Mouse (Mus musculus) forebrain, embryonic 10.5 days (tissue): ENCODE results near the gene 1110032F04Rik. TPM values are rescaled to one million over a fixed set of nuclear protein-coding genes. Genes with fewer than 3 reads are reported as not detected.
A peak's percentile ranks its signal among the peaks of the same experiment; 100 is the strongest.

Experiments
- DNase-seq: peaks from one replicate; pipeline ENCODE4 v3.0.0-alpha.2; 2017; ENCODE audit warnings: low spot score; ENCODE audit errors: extremely low spot score
- H3K27ac ChIP-seq: fragments of 300-500 bp; sonication (generic); 2 replicates; pipeline ENCODE4 v1.5.1; 2016; ENCODE audit warnings: mild to moderate bottlenecking
- H3K27me3 ChIP-seq: fragments of 300-500 bp; sonication (generic); 2 replicates; pipeline ENCODE4 v1.6.1; 2016; ENCODE audit warnings: mild to moderate bottlenecking; ENCODE audit not compliant: poor library complexity, severe bottlenecking
- H3K36me3 ChIP-seq: fragments of 300-500 bp; sonication (generic); replicated peaks from 2 replicates; pipeline ENCODE4 v1.6.1; 2016; ENCODE audit warnings: mild to moderate bottlenecking, moderate library complexity
- H3K4me1 ChIP-seq: fragments of 300-500 bp; sonication (generic); 2 replicates; pipeline ENCODE4 v1.6.1; 2016
- H3K4me3 ChIP-seq: fragments of 300-500 bp; sonication (generic); 2 replicates; pipeline ENCODE4 v1.5.1; 2016; ENCODE audit warnings: mild to moderate bottlenecking, moderate library complexity
- H3K9me3 ChIP-seq: fragments of 300-500 bp; sonication (generic); 2 replicates; pipeline ENCODE4 v1.6.1; 2016; ENCODE audit warnings: mild to moderate bottlenecking, moderate library complexity
- WGBS: fragments of 180-500 bp; shearing (Covaris S2); methylation state at CpG from one replicate; pipeline ENCODE4 v1.1.7; 2016; 5-methylcytosine and 5-hydroxymethylcytosine counted together
- polyA plus RNA-seq: library from polyadenylated mRNA; unstranded; fragments of >200 nt; fragmentation: Nextera tagmentation; extraction: Ambion mirVana; gene quantifications from 2 replicates; pipeline ENCODE4 v1.2.1, GENCODE M21; 2016

1110032F04Rik gene
- polyA plus RNA-seq: 1.1 and 1.3 TPM in 2 replicates

DNA sequence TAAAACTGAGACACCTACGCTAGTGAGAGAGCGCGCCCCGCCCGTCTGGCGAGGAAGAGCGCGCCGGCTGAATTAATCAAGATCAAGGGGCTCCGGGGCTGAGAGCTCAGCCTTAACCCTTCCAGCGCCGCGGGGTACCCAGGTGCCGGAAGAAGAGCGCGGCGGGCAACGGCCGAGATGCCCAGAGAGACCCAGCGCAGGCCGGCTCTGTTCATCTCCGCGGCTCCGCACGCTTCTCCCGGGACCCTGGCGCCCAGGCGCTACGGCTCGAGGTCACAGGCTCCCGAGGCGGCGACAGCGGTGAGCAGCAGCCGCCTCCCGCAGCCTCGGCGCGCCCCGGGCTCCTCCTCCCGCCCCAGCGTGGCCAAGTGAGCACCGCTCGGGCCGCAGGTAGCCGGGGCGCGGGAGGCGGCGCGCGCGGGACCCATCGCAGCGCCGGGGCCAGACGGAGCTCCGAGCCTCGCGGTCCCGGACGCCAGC, at the start of gene 1110032F04Rik:
1110032F04Rik (plus strand) TSS at position 376 of the 480 bp plus-strand sequence.
- peak; percentile 68 for DNase-seq
- H3K27ac ChIP-seq: peak within 1 kb of the TSS; percentile 84
- no peaks in the 10 kb centered on the region for H3K36me3 ChIP-seq
- peak within 1 kb of the TSS; percentile 73 for H3K4me3 ChIP-seq
- WGBS: under 1% methylated on average over 62 of the region's 62 CpGs
- no peaks in the 10 kb centered on the region for H3K9me3 ChIP-seq
- peaks cover 23% of the 10 kb centered on the region for H3K4me1 ChIP-seq
- H3K27me3 ChIP-seq: peaks cover 61% of the 10 kb centered on the region

DNA sequence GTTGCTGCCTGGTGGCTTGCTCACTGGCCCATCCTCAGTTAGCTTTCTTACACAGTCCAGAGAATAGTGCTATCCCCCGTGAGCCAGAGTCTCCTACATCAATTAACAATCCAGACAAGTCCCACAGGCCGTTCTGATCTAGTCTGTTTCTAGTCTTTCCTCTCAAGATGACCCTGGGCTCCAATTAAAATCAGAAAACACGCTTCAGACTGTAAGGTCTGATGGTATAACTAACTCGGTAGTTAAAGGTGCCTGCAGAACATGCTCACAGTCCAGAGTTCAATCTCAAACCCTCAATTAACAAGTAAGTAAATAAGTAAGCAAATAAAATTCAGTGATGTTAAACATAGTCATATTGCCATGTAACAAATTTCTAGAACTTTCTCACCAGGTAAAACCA, 48.0 kb upstream of the 1110032F04Rik start:
- Histone ChIP-seq H3K36me3 (no peaks in the 10 kb centered on the region), H3K27me3 (no peaks in the 10 kb centered on the region), H3K4me1 (0 out of 2 replicates have a peak, but pooled peaks cover 5% of the 10 kb centered on the region), H3K4me3 (no peak overlapping the region), H3K27ac (no peak overlapping the region), H3K9me3 (no peaks in the 10 kb centered on the region)
- no peak for DNase-seq
- WGBS: 81% methylated on average over 4 of the region's 4 CpGs

DNA sequence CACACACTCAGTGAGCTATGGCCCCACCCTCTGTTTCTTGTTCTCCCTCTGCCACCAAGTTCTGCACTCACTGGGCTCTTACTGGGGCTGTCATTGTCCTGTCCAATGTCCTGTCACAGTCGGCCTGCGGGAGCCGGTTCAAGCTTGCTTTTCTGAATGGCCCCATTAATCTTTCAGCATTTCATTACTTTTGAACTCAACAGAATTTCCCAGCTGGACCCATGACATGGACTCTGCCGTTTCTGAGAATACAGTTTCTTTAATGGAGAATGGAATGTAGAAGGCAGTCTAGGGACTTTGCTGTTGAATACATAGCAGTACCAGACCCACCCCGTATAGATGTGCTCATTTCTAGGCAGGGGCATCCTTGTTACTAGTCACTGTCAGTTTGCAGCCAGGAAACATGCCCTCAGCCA, 47.5 kb upstream of the 1110032F04Rik start:
- no peak for DNase-seq
- Histone ChIP-seq H3K27ac (no peak overlapping the region), H3K4me3 (no peak overlapping the region), H3K27me3 (no peaks in the 10 kb centered on the region), H3K9me3 (no peaks in the 10 kb centered on the region), H3K4me1 (0 out of 2 replicates have a peak, but pooled peaks cover 5% of the 10 kb centered on the region), H3K36me3 (no peaks in the 10 kb centered on the region)
- 78% methylated on average over 5 of the region's 5 CpGs for WGBS

DNA sequence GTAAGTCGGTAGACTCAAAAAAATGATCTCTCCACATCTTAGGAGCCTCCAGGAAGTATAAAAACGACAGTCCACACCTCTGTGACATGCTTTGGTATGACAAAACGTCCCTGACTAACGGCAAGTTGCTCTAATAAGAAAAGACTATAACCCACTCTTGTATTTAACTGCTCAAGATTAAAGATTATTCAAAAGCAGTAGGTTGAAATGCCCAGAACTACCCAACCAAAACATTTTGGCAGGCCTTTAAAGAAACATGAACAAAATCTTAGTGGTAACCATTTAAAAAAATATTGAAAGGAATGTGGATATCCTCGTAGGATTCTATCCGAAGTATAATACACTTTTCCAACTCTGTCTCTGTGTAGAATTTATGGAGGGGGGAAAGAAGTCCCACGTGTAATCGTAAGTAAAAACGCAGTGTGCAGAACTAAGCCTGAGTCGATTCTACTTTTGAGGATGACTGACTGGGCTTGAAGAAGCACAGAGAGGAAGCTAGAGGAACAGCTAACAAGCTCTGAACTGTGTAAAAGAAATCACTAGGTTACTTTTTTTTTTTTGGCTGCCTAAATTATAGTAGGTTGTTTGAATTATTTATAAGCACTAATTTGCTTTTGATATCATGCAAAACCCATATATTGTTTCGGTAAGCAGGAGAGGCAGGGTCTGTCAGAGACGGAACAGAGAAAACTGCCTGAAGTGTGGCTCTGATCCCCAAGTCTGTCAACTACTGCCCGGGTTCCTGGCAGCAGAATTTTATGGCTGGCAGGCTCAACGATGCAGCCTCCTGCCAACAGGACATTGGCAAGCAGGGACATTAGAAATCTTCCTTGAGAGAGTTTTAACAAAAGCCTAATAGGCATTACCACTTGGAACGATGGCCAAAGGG, 45.3 kb upstream of the 1110032F04Rik start:
- Histone ChIP-seq H3K9me3 (no peaks in the 10 kb centered on the region), H3K4me1 (0 out of 2 replicates have a peak, but pooled peaks cover 5% of the 10 kb centered on the region), H3K27ac (no peak overlapping the region), H3K36me3 (no peaks in the 10 kb centered on the region), H3K27me3 (no peaks in the 10 kb centered on the region), H3K4me3 (no peak overlapping the region)
- 86% methylated on average over 15 of the region's 15 CpGs for WGBS
- DNase-seq: no peak

DNA sequence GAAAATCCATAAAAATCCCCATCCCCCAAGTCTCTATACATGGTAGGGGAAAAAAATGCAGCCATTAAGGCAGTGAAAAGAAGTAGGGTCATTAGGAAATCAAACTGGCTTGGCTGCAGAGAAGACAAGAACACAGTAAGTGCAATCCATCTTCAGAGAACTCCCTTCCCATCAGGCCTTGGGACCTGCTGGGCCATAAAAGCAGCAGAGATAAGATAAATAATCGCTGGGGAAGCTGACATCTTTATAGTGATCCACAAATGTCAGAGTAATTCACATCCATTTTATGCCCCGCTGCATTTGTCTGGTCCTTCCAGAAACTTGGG, 44.7 kb upstream of the 1110032F04Rik start:
- Histone ChIP-seq H3K9me3 (no peaks in the 10 kb centered on the region), H3K36me3 (no peaks in the 10 kb centered on the region), H3K4me3 (no peak overlapping the region), H3K4me1 (0 out of 2 replicates have a peak, but pooled peaks cover 5% of the 10 kb centered on the region), H3K27me3 (no peaks in the 10 kb centered on the region), H3K27ac (no peak overlapping the region)
- WGBS: 84% methylated on average over 2 of the region's 2 CpGs
- no peak for DNase-seq

GRCm38 (mm10) chr3:68825151-68825550, 44.2 kb upstream of the 1110032F04Rik start:
- Histone ChIP-seq H3K4me1 (0 out of 2 replicates have a peak, but pooled peaks cover 5% of the 10 kb centered on the region), H3K4me3 (no peak overlapping the region), H3K9me3 (no peaks in the 10 kb centered on the region), H3K27ac (no peak overlapping the region), H3K36me3 (no peaks in the 10 kb centered on the region), H3K27me3 (no peaks in the 10 kb centered on the region)
- WGBS: 88% methylated on average over 8 of the region's 8 CpGs
- DNase-seq: no peak

- no peak for DNase-seq
- H3K9me3 ChIP-seq: no peaks in the 10 kb centered on the region
- H3K4me1 ChIP-seq: no peaks in the 10 kb centered on the region
- WGBS: 97% methylated on average over 5 of the region's 5 CpGs
- H3K27me3 ChIP-seq: no peaks in the 10 kb centered on the region
- H3K36me3 ChIP-seq: no peaks in the 10 kb centered on the region
- no peak overlapping the region for H3K4me3 ChIP-seq
- no peak overlapping the region for H3K27ac ChIP-seq
Observed at GRCm38 (mm10) chr3:68827671-68828070, 41.7 kb upstream of the 1110032F04Rik start.

- H3K4me3 ChIP-seq: no peak overlapping the region
- H3K9me3 ChIP-seq: no peaks in the 10 kb centered on the region
- H3K27ac ChIP-seq: no peak overlapping the region
- H3K36me3 ChIP-seq: no peaks in the 10 kb centered on the region
- WGBS: 91% methylated on average over 3 of the region's 3 CpGs
- no peak for DNase-seq
- no peaks in the 10 kb centered on the region for H3K27me3 ChIP-seq
- no peaks in the 10 kb centered on the region for H3K4me1 ChIP-seq
Observed at GRCm38 (mm10) chr3:68829944-68830343, 39.4 kb upstream of the 1110032F04Rik start.

DNA sequence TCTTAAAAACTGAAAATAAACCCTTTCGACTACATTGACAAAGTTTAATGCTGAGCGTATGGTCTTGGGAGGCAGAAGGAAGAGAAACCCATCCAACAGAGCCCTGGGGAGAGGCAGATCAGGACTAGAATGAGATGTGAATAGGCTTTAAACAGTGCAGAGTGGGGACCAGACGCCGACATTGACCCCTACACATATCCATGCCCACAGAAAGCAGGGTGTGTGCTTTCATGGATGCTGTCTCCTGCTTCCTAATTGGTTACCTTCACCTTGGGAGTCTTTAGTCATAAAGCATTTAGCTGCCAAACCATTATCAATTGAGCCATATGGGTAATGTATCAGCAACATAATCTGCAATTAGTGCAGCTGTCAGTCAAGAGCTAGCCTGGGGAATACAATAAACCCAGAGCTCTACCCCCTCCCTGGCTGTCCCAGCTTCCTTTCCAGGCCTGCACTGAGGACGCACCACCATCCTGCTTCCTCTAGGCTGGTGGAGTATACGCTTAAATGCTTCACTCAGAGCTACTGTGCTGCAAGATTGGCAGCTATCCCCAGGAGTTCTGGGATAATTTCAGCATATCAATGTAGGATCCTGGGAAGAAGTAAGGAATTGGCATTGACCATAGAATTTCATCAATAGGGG, 32.4 kb upstream of the 1110032F04Rik start:
- Histone ChIP-seq H3K9me3 (no peaks in the 10 kb centered on the region), H3K27ac (no peak overlapping the region), H3K27me3 (no peaks in the 10 kb centered on the region), H3K4me3 (no peak overlapping the region), H3K36me3 (no peaks in the 10 kb centered on the region), H3K4me1 (peaks cover 9% of the 10 kb centered on the region; the same call in 1 of the 2 replicates)
- 77% methylated on average over 6 of the region's 6 CpGs for WGBS
- DNase-seq: no peak

- Histone ChIP-seq H3K9me3 (no peaks in the 10 kb centered on the region), H3K4me1 (peaks cover 9% of the 10 kb centered on the region; the same call in 1 of the 2 replicates), H3K27ac (no peak overlapping the region), H3K4me3 (no peak overlapping the region), H3K36me3 (no peaks in the 10 kb centered on the region), H3K27me3 (no peaks in the 10 kb centered on the region)
- 54% methylated on average over 4 of the region's 4 CpGs for WGBS
- no peak for DNase-seq
Observed at GRCm38 (mm10) chr3:68840206-68840605, 29.2 kb upstream of the 1110032F04Rik start.

- Histone ChIP-seq H3K9me3 (no peaks in the 10 kb centered on the region), H3K4me3 (no peak overlapping the region), H3K27me3 (no peaks in the 10 kb centered on the region), H3K4me1 (peaks cover 5% of the 10 kb centered on the region; the same call in 1 of the 2 replicates), H3K27ac (no peak overlapping the region), H3K36me3 (no peaks in the 10 kb centered on the region)
- WGBS: 90% methylated on average over 4 of the region's 4 CpGs
- DNase-seq: no peak
Observed at GRCm38 (mm10) chr3:68844025-68844424, 25.4 kb upstream of the 1110032F04Rik start.

DNA sequence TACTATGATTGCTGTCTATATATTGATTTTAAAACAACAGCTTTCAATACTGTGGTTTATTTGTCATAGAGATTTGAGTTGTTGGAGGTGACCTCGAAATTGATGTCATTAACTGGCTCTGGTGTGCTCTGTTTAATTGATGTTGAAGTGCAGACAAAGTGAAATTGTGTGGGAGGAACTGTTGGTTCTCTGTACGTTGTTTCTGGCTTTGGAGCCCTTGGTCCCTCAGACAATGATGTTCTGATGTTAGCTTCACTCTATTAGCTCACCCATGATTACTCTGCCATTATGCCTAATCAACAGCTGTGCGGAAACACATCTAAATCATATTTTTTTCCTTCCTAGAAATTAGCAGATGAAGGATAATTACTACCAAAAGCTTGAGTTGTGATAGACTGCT, 21.1 kb upstream of the 1110032F04Rik start:
- no peak for DNase-seq
- H3K27me3 ChIP-seq: no peaks in the 10 kb centered on the region
- 78% methylated on average over 3 of the region's 3 CpGs for WGBS
- no peaks in the 10 kb centered on the region for H3K36me3 ChIP-seq
- H3K9me3 ChIP-seq: no peaks in the 10 kb centered on the region
- H3K4me3 ChIP-seq: no peak overlapping the region
- no peaks in the 10 kb centered on the region; the same call in 1 of the 2 replicates for H3K4me1 ChIP-seq
- H3K27ac ChIP-seq: no peak overlapping the region

DNA sequence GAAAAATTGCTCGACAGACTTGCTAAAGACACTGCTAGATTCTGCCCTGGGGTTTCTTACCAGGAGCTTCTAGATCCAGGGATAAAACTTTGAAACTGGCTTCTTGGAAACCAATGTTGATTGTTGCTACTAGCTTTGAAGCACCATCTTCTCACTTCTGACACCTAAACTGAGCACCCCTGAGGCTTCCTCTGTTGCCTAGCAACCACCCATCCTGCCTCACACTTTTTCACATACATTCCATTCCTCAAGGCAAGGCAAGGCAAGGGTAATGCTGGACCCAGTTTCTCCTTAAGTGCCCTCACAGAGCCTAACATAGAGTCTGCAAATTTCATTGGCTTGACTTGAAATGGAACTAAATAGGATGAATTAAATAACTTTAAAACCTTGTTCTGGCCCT, 17.0 kb upstream of the 1110032F04Rik start:
- H3K27ac ChIP-seq: no peak overlapping the region
- no peaks in the 10 kb centered on the region; the same call in 1 of the 2 replicates for H3K4me1 ChIP-seq
- no peaks in the 10 kb centered on the region for H3K9me3 ChIP-seq
- no peaks in the 10 kb centered on the region for H3K36me3 ChIP-seq
- DNase-seq: no peak
- H3K27me3 ChIP-seq: no peaks in the 10 kb centered on the region
- WGBS: 89% methylated on average over 1 of the region's 1 CpGs
- H3K4me3 ChIP-seq: no peak overlapping the region
